Mouse (Mus musculus) liver, embryonic 11.5 days (tissue): ENCODE results near the gene Tmem165. TPM values are rescaled to one million over a fixed set of nuclear protein-coding genes. Genes with fewer than 3 reads are reported as not detected.

Source experiments
- ATAC-seq: fragments of 200-750 bp; cut with Nextera tagmentation; replicated peaks from 2 replicates; pipeline ENCODE4 v1.8.0; 2017; ENCODE audit warnings: moderate number of reproducible peaks, mild to moderate bottlenecking, moderate TSS enrichment, moderate library complexity; ENCODE audit not compliant: low FRiP score
- DNase-seq: peaks from one replicate; pipeline ENCODE4 v3.0.0-alpha.2; 2017; ENCODE audit warnings: low spot score
- H3K27ac ChIP-seq: fragments of 300-500 bp; sonication (generic); 2 replicates; pipeline ENCODE4 v1.5.1; 2014; ENCODE audit warnings: mild to moderate bottlenecking, low read depth, low read length, control low read depth
- H3K27me3 ChIP-seq: fragments of 300-500 bp; sonication (generic); replicated peaks from 2 replicates; pipeline ENCODE4 v1.6.1; 2014; ENCODE audit warnings: low read length, mixed read lengths; ENCODE audit not compliant: control insufficient read depth, insufficient read depth
- H3K36me3 ChIP-seq: fragments of 300-500 bp; sonication (generic); 2 replicates; pipeline ENCODE4 v1.6.1; 2014; ENCODE audit warnings: mild to moderate bottlenecking, low read length, moderate library complexity, mixed read lengths; ENCODE audit not compliant: control insufficient read depth, insufficient read depth
- H3K4me1 ChIP-seq: fragments of 300-500 bp; sonication (generic); replicated peaks from 2 replicates; pipeline ENCODE4 v1.6.1; 2014; ENCODE audit warnings: low read length, mixed read lengths; ENCODE audit not compliant: control insufficient read depth, insufficient read depth
- H3K4me2 ChIP-seq: fragments of 300-500 bp; sonication (generic); 2 replicates; pipeline ENCODE4 v1.6.1; 2014; ENCODE audit warnings: mild to moderate bottlenecking, control low read depth, moderate library complexity
- H3K4me3 ChIP-seq: fragments of 300-500 bp; sonication (generic); 2 replicates; pipeline ENCODE4 v1.5.1; 2014; ENCODE audit warnings: low read depth, low read length, control low read depth
- H3K9ac ChIP-seq: fragments of 300-500 bp; sonication (generic); 2 replicates; pipeline ENCODE4 v1.6.1; 2014; ENCODE audit warnings: low read depth, low read length, control low read depth
- H3K9me3 ChIP-seq: fragments of 300-500 bp; sonication (generic); 2 replicates; pipeline ENCODE4 v1.6.1; 2016; ENCODE audit warnings: low read length, inconsistent platforms, mixed read lengths; ENCODE audit not compliant: control insufficient read depth
- WGBS: fragments of 180-500 bp; shearing (Covaris S2); extraction: QIAGEN DNeasy Blood & Tissue Kit; methylation state at CpG from one replicate; pipeline ENCODE4 v1.1.7; 2014; 5-methylcytosine and 5-hydroxymethylcytosine counted together
- polyA plus RNA-seq: library from polyadenylated mRNA; unstranded; fragments of >200 nt; fragmentation: Nextera tagmentation; extraction: Ambion mirVana; gene quantifications from 2 replicates; pipeline ENCODE4 v1.2.1, GENCODE M21; 2014

The Tmem165 gene
- polyA plus RNA-seq, 1 experiment from 2014 or later, result 67.2 TPM

- WGBS, result 71% methylated on average over 7 of the region's 7 CpGs
- DNase-seq (no peak), ATAC-seq (no peak)
- Histone ChIP-seq H3K27ac (no peak overlapping the region), H3K4me1 (no peaks in the 10 kb centered on the region), H3K9ac (no peak overlapping the region), H3K9me3 (no peaks in the 10 kb centered on the region), H3K4me2 (no peak overlapping the region), H3K4me3 (no peak overlapping the region), H3K36me3 (no peaks in the 10 kb centered on the region), H3K27me3 (no peaks in the 10 kb centered on the region)
These were observed 6.0 kb upstream of the Tmem165 start for GRCm38 (mm10) chr5:76177664-76178063.

- ATAC-seq, result no peak
- DNase-seq, result no peak
- no peak overlapping the region for H3K4me2 ChIP-seq
- H3K4me1 ChIP-seq, result no peaks in the 10 kb centered on the region
- H3K27ac ChIP-seq, result no peak overlapping the region
- H3K9ac ChIP-seq, result no peak overlapping the region
- no peaks in the 10 kb centered on the region for H3K27me3 ChIP-seq
- H3K9me3 ChIP-seq, result no peaks in the 10 kb centered on the region
- H3K4me3 ChIP-seq, result no peak overlapping the region
- H3K36me3 ChIP-seq, result no peaks in the 10 kb centered on the region
- WGBS, result 92% methylated on average over 5 of the region's 5 CpGs
These were observed 4.5 kb upstream of the Tmem165 start for GRCm38 (mm10) chr5:76179171-76179570.

GRCm38 (mm10) chr5:76179791-76180190 lies 3.9 kb upstream of the Tmem165 start:
- DNase-seq, result no peak
- Histone ChIP-seq H3K4me3 (no peak overlapping the region), H3K9ac (no peak overlapping the region), H3K9me3 (no peaks in the 10 kb centered on the region), H3K4me2 (no peak overlapping the region), H3K36me3 (no peaks in the 10 kb centered on the region), H3K4me1 (no peaks in the 10 kb centered on the region), H3K27ac (no peak overlapping the region), H3K27me3 (no peaks in the 10 kb centered on the region)
- 81% methylated on average over 5 of the region's 5 CpGs for WGBS
- no peak for ATAC-seq

GRCm38 (mm10) chr5:76182326-76182725 lies 1.4 kb upstream of the Tmem165 start:
- Histone ChIP-seq H3K27me3 (no peaks in the 10 kb centered on the region), H3K27ac (no peak overlapping the region), H3K9ac (no peak overlapping the region), H3K4me2 (no peak overlapping the region), H3K9me3 (no peaks in the 10 kb centered on the region), H3K4me3 (no peak overlapping the region), H3K36me3 (no peaks in the 10 kb centered on the region), H3K4me1 (peaks cover 17% of the 10 kb centered on the region)
- 84% methylated on average over 3 of the region's 3 CpGs for WGBS
- DNase-seq, result no peak
- ATAC-seq, result no peak

- Histone ChIP-seq H3K27ac (peak overlapping the region; percentile 93), H3K9ac (peak overlapping the region; percentile 93), H3K9me3 (no peaks in the 10 kb centered on the region), H3K4me2 (peak overlapping the region; percentile 80), H3K4me3 (peak overlapping the region; percentile 88), H3K4me1 (peaks cover 22% of the 10 kb centered on the region), H3K36me3 (no peaks in the 10 kb centered on the region), H3K27me3 (no peaks in the 10 kb centered on the region)
- DNase-seq (no peak), ATAC-seq (peak; percentile 46)
- 44% methylated on average over 17 of the region's 17 CpGs for WGBS
These were observed 484 bp upstream of the Tmem165 start for GRCm38 (mm10) chr5:76183043-76183749.

GRCm38 (mm10) chr5:76184286-76185080 lies 803 bp downstream of the Tmem165 start:
- Histone ChIP-seq H3K9ac (peak overlapping the region; percentile 93), H3K27ac (peak overlapping the region; percentile 93), H3K4me1 (peaks cover 25% of the 10 kb centered on the region), H3K4me3 (peak overlapping the region; percentile 88), H3K9me3 (no peaks in the 10 kb centered on the region), H3K4me2 (peak overlapping the region; percentile 80), H3K36me3 (no peaks in the 10 kb centered on the region), H3K27me3 (no peaks in the 10 kb centered on the region)
- ATAC-seq, result peak; percentile 88
- DNase-seq, result peak; percentile 83
- WGBS, result 4% methylated on average over 36 of the region's 38 CpGs

- H3K27ac ChIP-seq, result no peak overlapping the region
- DNase-seq (no peak), ATAC-seq (no peak)
- 49% methylated on average over 5 of the region's 5 CpGs for WGBS
- H3K4me1 ChIP-seq, result peaks cover 28% of the 10 kb centered on the region
- H3K4me3 ChIP-seq, result no peak overlapping the region
- no peaks in the 10 kb centered on the region for H3K27me3 ChIP-seq
- no peak overlapping the region for H3K4me2 ChIP-seq
- no peaks in the 10 kb centered on the region for H3K36me3 ChIP-seq
- no peak overlapping the region for H3K9ac ChIP-seq
- no peaks in the 10 kb centered on the region for H3K9me3 ChIP-seq
These were observed 4.2 kb downstream of the Tmem165 start for GRCm38 (mm10) chr5:76187885-76188284.

GRCm38 (mm10) chr5:76190609-76191008 lies 6.9 kb downstream of the Tmem165 start:
- H3K9me3 ChIP-seq, result no peaks in the 10 kb centered on the region
- WGBS, result 74% methylated on average over 4 of the region's 4 CpGs
- 0 out of 2 replicates have a peak, but pooled peaks cover 2% of the 10 kb centered on the region for H3K36me3 ChIP-seq
- DNase-seq (no peak), ATAC-seq (0 out of 2 replicates have a peak, but pooled peaks have one; percentile 22)
- H3K4me3 ChIP-seq, result no peak overlapping the region
- H3K27me3 ChIP-seq, result no peaks in the 10 kb centered on the region
- H3K4me1 ChIP-seq, result peaks cover 21% of the 10 kb centered on the region
- H3K9ac ChIP-seq, result no peak overlapping the region
- H3K4me2 ChIP-seq, result no peak overlapping the region
- no peak overlapping the region for H3K27ac ChIP-seq
